8 mouse cellular contexts compared by ENCODE assay signal in genomic region chr17:27422726-27423381, GRCm38 (mm10).
DNase-seq lines count a peak whose midpoint lies in the region; ATAC-seq and TF ChIP-seq lines count a peak whose summit lies in the region.

No protein-coding gene starts in this region.

- H3K4me1 ChIP-seq in forebrain, postnatal 0 days (ENCODE audit: insufficient read depth): peaks cover 12% of the 10 kb centered on the region
- H3K4me1 ChIP-seq in hindbrain, embryonic 15.5 days (replicated peaks): peaks cover 24% of the 10 kb centered on the region
- peaks cover 45% of the 10 kb centered on the region for H3K4me1 ChIP-seq in limb, embryonic 13.5 days
- no peaks in the 10 kb centered on the region for H3K4me1 ChIP-seq in liver, embryonic 11.5 days (replicated peaks; ENCODE audit: control insufficient read depth, insufficient read depth, low read length)

- no peak for TF ChIP-seq CTCF in forebrain, postnatal 0 days (IDR thresholded peaks at IDR 0.05; ENCODE audit: low read depth)

- H3K9me3 ChIP-seq in forebrain, postnatal 0 days (ENCODE audit: low read length): 0 out of 2 replicates have a peak, but pooled peaks cover 2% of the 10 kb centered on the region
- H3K9me3 ChIP-seq in hindbrain, embryonic 15.5 days: no peaks in the 10 kb centered on the region
- peaks cover 5% of the 10 kb centered on the region; the same call in 1 of the 2 replicates for H3K9me3 ChIP-seq in limb, embryonic 13.5 days
- no peaks in the 10 kb centered on the region for H3K9me3 ChIP-seq in liver, embryonic 11.5 days (ENCODE audit: control insufficient read depth, low read length)

- H3K27me3 ChIP-seq in forebrain, postnatal 0 days (ENCODE audit: insufficient read depth, low read length): 0 out of 2 replicates have a peak, but pooled peaks cover 3% of the 10 kb centered on the region
- H3K27me3 ChIP-seq in hindbrain, embryonic 15.5 days: 0 out of 2 replicates have a peak, but pooled peaks cover 10% of the 10 kb centered on the region
- no peaks in the 10 kb centered on the region for H3K27me3 ChIP-seq in limb, embryonic 13.5 days
- 0 out of 2 replicates have a peak, but pooled peaks cover 2% of the 10 kb centered on the region for H3K27me3 ChIP-seq in liver, embryonic 11.5 days (replicated peaks; ENCODE audit: control insufficient read depth, insufficient read depth, low read length)

- WGBS in forebrain, postnatal 0 days: 7% methylated on average over 10 of the region's 10 CpGs
- 9% methylated on average over 10 of the region's 10 CpGs for WGBS in hindbrain, embryonic 15.5 days
- WGBS in limb, embryonic 13.5 days: 2% methylated on average over 10 of the region's 10 CpGs
- 47% methylated on average over 10 of the region's 10 CpGs for WGBS in liver, embryonic 11.5 days

- H3K4me2 ChIP-seq in forebrain, postnatal 0 days (ENCODE audit: low read depth): 0 out of 2 replicates have a peak overlapping the region, but pooled peaks have one; percentile 5
- H3K4me2 ChIP-seq in hindbrain, embryonic 15.5 days: peak overlapping the region; percentile 11; the same call in 1 of the 2 replicates
- H3K4me2 ChIP-seq in limb, embryonic 13.5 days (replicated peaks): peak overlapping the region; percentile 51
- H3K4me2 ChIP-seq in liver, embryonic 11.5 days: no peak overlapping the region

- peak overlapping the region; percentile 57 for H3K27ac ChIP-seq in forebrain, postnatal 0 days (ENCODE audit: low read depth, low read length)
- H3K27ac ChIP-seq in hindbrain, embryonic 15.5 days (replicated peaks): peak overlapping the region; percentile 64
- H3K27ac ChIP-seq in limb, embryonic 13.5 days: peak overlapping the region; percentile 93
- H3K27ac ChIP-seq in liver, embryonic 11.5 days (ENCODE audit: low read depth, low read length): no peak overlapping the region

- peak; percentile 91 for ATAC-seq in forebrain, postnatal 0 days
- peak; percentile 80 for ATAC-seq in hindbrain, embryonic 15.5 days (ENCODE audit: low FRiP score, low read depth)
- ATAC-seq in limb, embryonic 13.5 days (ENCODE audit: low FRiP score, low read depth): peak; percentile 82
- no peak for ATAC-seq in liver, embryonic 11.5 days (replicated peaks; ENCODE audit: low FRiP score)

- no peaks in the 10 kb centered on the region for H3K36me3 ChIP-seq in forebrain, postnatal 0 days (ENCODE audit: insufficient read depth)
- no peaks in the 10 kb centered on the region for H3K36me3 ChIP-seq in hindbrain, embryonic 15.5 days
- no peaks in the 10 kb centered on the region for H3K36me3 ChIP-seq in limb, embryonic 13.5 days
- H3K36me3 ChIP-seq in liver, embryonic 11.5 days (ENCODE audit: control insufficient read depth, insufficient read depth, low read length): no peaks in the 10 kb centered on the region

- H3K4me3 ChIP-seq in forebrain, postnatal 0 days (ENCODE audit: low read depth, low read length): no peak overlapping the region
- no peak overlapping the region for H3K4me3 ChIP-seq in hindbrain, embryonic 15.5 days
- H3K4me3 ChIP-seq in limb, embryonic 13.5 days: no peak overlapping the region
- H3K4me3 ChIP-seq in liver, embryonic 11.5 days (ENCODE audit: low read depth, low read length): no peak overlapping the region

- peak overlapping the region; percentile 18; the same call in 1 of the 2 replicates for H3K9ac ChIP-seq in forebrain, postnatal 0 days
- 0 out of 2 replicates have a peak overlapping the region, but pooled peaks have one; percentile 4 for H3K9ac ChIP-seq in hindbrain, embryonic 15.5 days
- peak overlapping the region; percentile 43 for H3K9ac ChIP-seq in limb, embryonic 13.5 days
- no peak overlapping the region for H3K9ac ChIP-seq in liver, embryonic 11.5 days (ENCODE audit: low read depth, low read length)

- DNase-seq in kidney, postnatal 10 days: peak; percentile 29
- no peak for DNase-seq in kidney, postnatal 25 days
- peak; percentile 83 for DNase-seq in forebrain, postnatal 0 days
- DNase-seq in right cerebral cortex, adult 2 months (ENCODE audit: low spot score in 2 of 2): peak; percentile 23 to 43
- DNase-seq in liver, embryonic 11.5 days (ENCODE audit: low spot score): no peak
- no peak for DNase-seq in urinary bladder, postnatal 14 days (ENCODE audit: low spot score)

Comparison
In these comparisons a context has a peak if more than half of its experiments do, and no peak if none do; other contexts are left out.
1. DNase-seq: peak in kidney, postnatal 10 days (single experiment), forebrain, postnatal 0 days (single experiment) and right cerebral cortex, adult 2 months (2 of 2); none in kidney, postnatal 25 days (0 of 2), liver, embryonic 11.5 days (single experiment) and urinary bladder, postnatal 14 days (single experiment).